19 mouse cellular contexts compared by ENCODE assay signal in genomic region chr16:22106012-22106584, GRCm38 (mm10). TPM values are rescaled to one million over a fixed set of nuclear protein-coding genes. Genes with fewer than 3 reads are reported as not detected.
DNase-seq lines count a peak whose midpoint lies in the region; ATAC-seq and TF ChIP-seq lines count a peak whose summit lies in the region.
"Had no signal": no experiment of that assay in that cellular context is flagged by ENCODE, and none has a peak within 500 bp of the region (broad histone marks: within the 10 kb centered on the region; RNA-seq: fewer than 3 reads in every experiment).

No protein-coding gene starts in this region.

- ATAC-seq in CD4-positive, CD25-positive, alpha-beta regulatory T cell, adult 4 months: no peak
- ATAC-seq: forebrain, postnatal 0 days; midbrain, embryonic 13.5 days had no signal

- peaks cover 0 to 6% of the 10 kb centered on the region in 2 experiments; a peak in 3 of 4 replicates for H3K27me3 ChIP-seq in MEL (ENCODE audit: control insufficient read depth in 1 of 2, insufficient read depth in 2 of 2, low read length in 2 of 2)
- H3K27me3 ChIP-seq: heart, embryonic 12.5 days; hindbrain, embryonic 15.5 days; liver, embryonic 13.5 days; midbrain, embryonic 13.5 days had no signal

- peaks cover 0 to 3% of the 10 kb centered on the region in 2 experiments; a peak in 2 of 4 replicates for H3K36me3 ChIP-seq in MEL (ENCODE audit: control insufficient read depth in 1 of 2, insufficient read depth in 2 of 2, low read length in 2 of 2)
- H3K36me3 ChIP-seq: hindbrain, embryonic 15.5 days; liver, embryonic 13.5 days; midbrain, embryonic 13.5 days had no signal

- H3K79me2 ChIP-seq in MEL (ENCODE audit: control insufficient read depth, insufficient read depth, low read length, poor library complexity): no peaks in the 10 kb centered on the region

- H3K4me3 ChIP-seq in left cerebral cortex, adult 2 months: no peak overlapping the region
- no peak overlapping the region for H3K4me3 ChIP-seq in MEL (ENCODE audit: control insufficient read depth in 1 of 2, insufficient read depth in 1 of 2, low read depth in 2 of 2, low read length in 2 of 2)
- H3K4me3 ChIP-seq: forebrain, embryonic 10.5 days; heart, embryonic 12.5 days; hindbrain, embryonic 15.5 days; liver, embryonic 13.5 days; midbrain, embryonic 13.5 days had no signal

- peak; percentile 3; the same call in 1 of the 2 replicates for TF ChIP-seq RAD21 in MEL (IDR thresholded peaks at IDR 0.05; ENCODE audit: low read depth, low read length)

- no peak overlapping the region for H3K27ac ChIP-seq in left cerebral cortex, adult 2 months
- no peak overlapping the region for H3K27ac ChIP-seq in MEL (ENCODE audit: control insufficient read depth, low read depth, low read length)
- H3K27ac ChIP-seq: forebrain, embryonic 10.5 days; hindbrain, embryonic 15.5 days; liver, embryonic 13.5 days; midbrain, embryonic 13.5 days had no signal

- H3K9ac ChIP-seq in MEL (ENCODE audit: control insufficient read depth, low read depth, low read length, poor library complexity, severe bottlenecking): no peak overlapping the region
- H3K9ac ChIP-seq: forebrain, postnatal 0 days; heart, embryonic 12.5 days; hindbrain, embryonic 15.5 days; liver, embryonic 13.5 days; midbrain, embryonic 13.5 days had no signal

- 0 out of 4 replicates have a peak, but pooled peaks cover 0 to 5% of the 10 kb centered on the region in 2 experiments for H3K4me1 ChIP-seq in MEL (ENCODE audit: control insufficient read depth in 1 of 2, insufficient read depth in 2 of 2, low read length in 2 of 2)

- no peak for TF ChIP-seq EP300 in MEL (IDR thresholded peaks at IDR 0.05; ENCODE audit: low read depth in 1 of 2, low read length in 2 of 2)

- H3K9me3 ChIP-seq in MEL (replicated peaks; ENCODE audit: insufficient read depth, low read length): no peaks in the 10 kb centered on the region
- H3K9me3 ChIP-seq: heart, embryonic 12.5 days; hindbrain, embryonic 15.5 days; liver, embryonic 13.5 days; midbrain, embryonic 13.5 days had no signal

- peak; percentile 17 for TF ChIP-seq CTCF in left cerebral cortex, adult 2 months (IDR thresholded peaks at IDR 0.05)
- TF ChIP-seq CTCF in MEL (IDR thresholded peaks at IDR 0.05 in 2 of 3, conservative IDR thresholded peaks at IDR 0.05 in 1 of 3; ENCODE audit: control insufficient read depth in 1 of 3, insufficient read depth in 1 of 3, low read depth in 2 of 3, low read length in 3 of 3, poor library complexity in 1 of 3, severe bottlenecking in 1 of 3): peak; percentile 11 to 37 (median 23); a peak in 3 of 6 replicates

- intact Hi-C loops in left cerebral cortex, adult 2 months (cut with DNase I): loop anchor here (5.0 kb wide), 1 partner anchor 186 kb away; no protein-coding TSS in a partner anchor
- intact Hi-C loops in left cerebral cortex, postnatal 4 days (cut with DNase I): no loop called here

- TF ChIP-seq POLR2A in MEL (IDR thresholded peaks at IDR 0.05; ENCODE audit: control insufficient read depth in 1 of 2, insufficient read depth in 1 of 2, low read depth in 1 of 2, low read length in 2 of 2, poor library complexity in 1 of 2): no peak

- peak; percentile 22 for DNase-seq in CD4-positive, CD25-positive, alpha-beta regulatory T cell, adult 2 months (ENCODE audit: low read depth, low spot score)
- DNase-seq in left cerebral cortex, adult 2 months (ENCODE audit: extremely low spot score in 1 of 2, low spot score in 2 of 2): no peak
- DNase-seq in left cerebral cortex, postnatal 4 days: no peak
- peak; percentile 28 for DNase-seq in MEL (ENCODE audit: low read depth, low spot score)
- peak; percentile 17 for DNase-seq in brain, adult 2 months (ENCODE audit: low read depth, low spot score)
- DNase-seq in cerebellum, adult 11 months: no peak
- no peak for DNase-seq in cerebellum, postnatal 14 days
- DNase-seq: adrenal gland, adult 2 months; forebrain, postnatal 0 days; kidney, adult 11 months; kidney, postnatal 14 days; liver, embryonic 13.5 days; lung, postnatal 10 days; thymus, postnatal 25 days had no signal

TF ChIP-seq in MEL, 35 proteins besides CTCF, POLR2A, EP300 and RAD21:
- TF ChIP-seq SMC3 (IDR thresholded peaks at IDR 0.05; ENCODE audit: low read depth, low read length): peak; percentile 26
- TF ChIP-seq CHD2 (IDR thresholded peaks at IDR 0.05; ENCODE audit: low read length): no peak
- peak; percentile 62; the same call in 1 of the 2 replicates for TF ChIP-seq TBP (IDR thresholded peaks at IDR 0.05; ENCODE audit: low read depth, low read length)
TF ChIP-seq in MEL: peak in this region for 2.

RNA-seq across cellular contexts. Expression of gene Igf2bp2, which starts 57.0 kb away (rescaled TPM):
- 1 to 10 TPM; 1.1 to 1.2 TPM for polyA plus RNA-seq in CD4-positive, CD25-positive, alpha-beta regulatory T cell, adult 4 months (2017; shearing (Covaris generic))
- 1 to 10 TPM; 1.7 to 1.8 TPM for total RNA-seq in left cerebral cortex, adult 2 months (2021)
- total RNA-seq in left cerebral cortex, postnatal 4 days (2021): 10 to 100 TPM in 1 of 2 experiments, 1 to 10 TPM in 1; 7.1 to 10.0 TPM
- 0.13 and 0.23 TPM in 2 replicates for total RNA-seq in MEL (2012; rRNA removed)
- under 1 TPM in 1 of 2 experiments, not detected in 1; 0.86 TPM for polyA plus RNA-seq in MEL (2012; ENCODE audit: insufficient read depth in 1 of 2, insufficient read length in 2 of 2, low read depth in 1 of 2, low replicate concordance in 2 of 2, missing spikeins in 1 of 2)

Comparison
In these comparisons a context has a peak if more than half of its experiments do, and no peak if none do; other contexts are left out.
1. DNase-seq: peak in CD4-positive, CD25-positive, alpha-beta regulatory T cell, adult 2 months (single experiment), MEL (single experiment) and brain, adult 2 months (single experiment); none in left cerebral cortex, adult 2 months (0 of 2), left cerebral cortex, postnatal 4 days (single experiment), cerebellum, adult 11 months (single experiment) and cerebellum, postnatal 14 days (0 of 2).